1 mouse cellular context compared by ENCODE assay signal in the genomic region with DNA sequence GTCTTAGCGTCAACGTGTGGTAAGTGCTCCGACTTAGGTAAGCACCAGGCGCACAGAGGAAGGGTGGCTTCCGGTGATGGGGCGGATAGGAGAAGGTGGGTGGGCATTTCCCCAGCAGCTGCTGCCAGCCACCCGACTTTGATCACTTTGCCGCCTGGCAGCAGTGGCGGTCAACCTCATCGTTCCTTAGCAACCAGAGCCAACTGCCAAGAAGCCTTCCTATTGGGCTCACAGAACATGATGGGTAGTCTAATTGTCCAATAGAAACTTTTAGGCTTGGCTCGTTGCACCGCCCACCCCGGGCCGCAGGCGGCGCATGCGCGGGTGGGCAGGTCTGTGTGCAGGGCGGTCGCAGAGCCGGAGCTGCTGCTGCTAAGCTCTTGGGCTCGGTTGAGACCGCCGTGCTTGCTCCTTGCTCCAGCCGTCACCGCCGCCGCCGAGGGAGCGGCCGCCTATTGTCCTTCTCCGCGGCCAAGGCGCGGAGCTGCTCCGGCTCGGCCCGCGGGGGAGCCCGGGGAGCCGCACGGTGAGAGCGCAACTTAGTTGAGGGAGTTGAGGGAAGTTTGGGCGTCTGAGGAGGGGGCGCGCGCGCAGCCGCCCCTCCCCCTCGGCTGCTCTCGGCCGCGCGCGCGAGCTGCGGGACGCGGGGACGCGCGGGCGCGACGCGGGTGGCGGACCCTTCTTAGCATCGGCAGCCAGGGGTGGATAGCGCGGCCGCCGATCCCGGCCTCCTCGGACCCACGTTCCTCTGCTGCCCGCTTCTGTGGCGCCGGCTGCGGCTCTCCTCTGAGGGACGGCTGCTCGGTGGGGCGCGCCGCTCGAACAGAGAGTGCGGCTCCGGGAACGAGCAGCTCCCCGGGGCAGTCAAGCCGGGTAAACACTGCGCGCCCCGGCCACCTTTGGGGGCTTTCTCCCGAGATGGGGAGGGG.
TF ChIP-seq lines count a peak whose summit lies in the region.

A gene (plus strand): TSS at position 312 of the 929 bp plus-strand sequence.

TF ChIP-seq in MEL, 35 proteins besides CTCF, POLR2A, EP300 and RAD21 (continued from another document):
- no peak for TF ChIP-seq ZNF384 (IDR thresholded peaks at IDR 0.05; ENCODE audit: low read depth, low read length)
- peak; percentile 48; the same call in 1 of the 2 replicates for TF ChIP-seq MXI1 (IDR thresholded peaks at IDR 0.05; ENCODE audit: low read depth, low read length)
TF ChIP-seq in MEL: peak in this region for 12.
